Mouse (Mus musculus): ENCODE data around the gene Tnfaip1. TPM values are rescaled to one million over a fixed set of nuclear protein-coding genes. Genes with fewer than 3 reads are reported as not detected.

Tnfaip1 gene
- total RNA-seq, 1 experiment from 2014 or later, result 8.8 TPM

- peak; percentile 88 for ATAC-seq (replicated peaks; ENCODE audit: insufficient number of reproducible peaks, low FRiP score, low TSS enrichment, poor library complexity, severe bottlenecking)
These were observed 23.8 kb downstream of the Tnfaip1 start, which contains the start of the genes Tmem199 and Poldip2 for GRCm38 (mm10) chr11:78512025-78512957. Gene Tmem199, minus strand, starts transcription at chr11:78512172. Gene Poldip2, plus strand, starts transcription at chr11:78512193.

- ATAC-seq (replicated peaks; ENCODE audit: insufficient number of reproducible peaks, low FRiP score, low TSS enrichment, poor library complexity, severe bottlenecking), result no peak
These were observed 27.0 kb downstream of the Tnfaip1 start for GRCm38 (mm10) chr11:78509148-78509547.

GRCm38 (mm10) chr11:78505430-78505829 is 30.7 kb downstream of the Tnfaip1 start:
- no peak for ATAC-seq (replicated peaks; ENCODE audit: insufficient number of reproducible peaks, low FRiP score, low TSS enrichment, poor library complexity, severe bottlenecking)

- no peak for ATAC-seq (replicated peaks; ENCODE audit: insufficient number of reproducible peaks, low FRiP score, low TSS enrichment, poor library complexity, severe bottlenecking)
These were observed 33.1 kb downstream of the Tnfaip1 start, which contains the start of gene Sebox for GRCm38 (mm10) chr11:78502909-78503650. Gene Sebox, plus strand, starts transcription at chr11:78503447.

GRCm38 (mm10) chr11:78501529-78501928 is 34.6 kb downstream of the Tnfaip1 start:
- no peak for ATAC-seq (replicated peaks; ENCODE audit: insufficient number of reproducible peaks, low FRiP score, low TSS enrichment, poor library complexity, severe bottlenecking)

GRCm38 (mm10) chr11:78500623-78501202 is 35.4 kb downstream of the Tnfaip1 start:
- ATAC-seq (replicated peaks; ENCODE audit: insufficient number of reproducible peaks, low FRiP score, low TSS enrichment, poor library complexity, severe bottlenecking), result no peak

GRCm38 (mm10) chr11:78499543-78499942 is 36.6 kb downstream of the Tnfaip1 start:
- ATAC-seq (replicated peaks; ENCODE audit: insufficient number of reproducible peaks, low FRiP score, low TSS enrichment, poor library complexity, severe bottlenecking), result no peak

GRCm38 (mm10) chr11:78499004-78499403 is 37.1 kb downstream of the Tnfaip1 start, which contains the start of gene Vtn:
Gene Vtn, plus strand, starts transcription at chr11:78499091.
- no peak for ATAC-seq (replicated peaks; ENCODE audit: insufficient number of reproducible peaks, low FRiP score, low TSS enrichment, poor library complexity, severe bottlenecking)

GRCm38 (mm10) chr11:78497544-78498522 is 38.3 kb downstream of the Tnfaip1 start, which contains the start of gene Sarm1:
Gene Sarm1, minus strand, starts transcription at chr11:78497754.
- peak; percentile 93 for ATAC-seq (replicated peaks; ENCODE audit: insufficient number of reproducible peaks, low FRiP score, low TSS enrichment, poor library complexity, severe bottlenecking)

GRCm38 (mm10) chr11:78497071-78497541 is 39.0 kb downstream of the Tnfaip1 start:
- ATAC-seq (replicated peaks; ENCODE audit: insufficient number of reproducible peaks, low FRiP score, low TSS enrichment, poor library complexity, severe bottlenecking), result no peak

- no peak for ATAC-seq (replicated peaks; ENCODE audit: insufficient number of reproducible peaks, low FRiP score, low TSS enrichment, poor library complexity, severe bottlenecking)
These were observed 40.2 kb downstream of the Tnfaip1 start for GRCm38 (mm10) chr11:78495904-78496303.

- no peak for ATAC-seq (replicated peaks; ENCODE audit: insufficient number of reproducible peaks, low FRiP score, low TSS enrichment, poor library complexity, severe bottlenecking)
These were observed 45.3 kb downstream of the Tnfaip1 start for GRCm38 (mm10) chr11:78490781-78491241.

GRCm38 (mm10) chr11:78488168-78488567 is 48.0 kb downstream of the Tnfaip1 start:
- ATAC-seq (replicated peaks; ENCODE audit: insufficient number of reproducible peaks, low FRiP score, low TSS enrichment, poor library complexity, severe bottlenecking), result peak; percentile 65; the same call in 1 of the 2 replicates

- ATAC-seq (replicated peaks; ENCODE audit: insufficient number of reproducible peaks, low FRiP score, low TSS enrichment, poor library complexity, severe bottlenecking), result no peak
These were observed 52.5 kb downstream of the Tnfaip1 start for GRCm38 (mm10) chr11:78483639-78484038.

- ATAC-seq (replicated peaks; ENCODE audit: insufficient number of reproducible peaks, low FRiP score, low TSS enrichment, poor library complexity, severe bottlenecking), result no peak; the same call in 1 of the 2 replicates
These were observed 60.8 kb downstream of the Tnfaip1 start for GRCm38 (mm10) chr11:78475289-78475688.
